Comparison of ENCODE assay signal across 19 mouse cellular contexts in genomic region chr12:117946823-117947704, GRCm38 (mm10).
DNase-seq lines count a peak whose midpoint lies in the region; ATAC-seq and TF ChIP-seq lines count a peak whose summit lies in the region.
"Had no signal": no experiment of that assay in that cellular context is flagged by ENCODE, and none has a peak within 500 bp of the region (broad histone marks: within the 10 kb centered on the region; RNA-seq: fewer than 3 reads in every experiment).

No protein-coding gene starts in this region.

- TF ChIP-seq CTCF in heart, postnatal 0 days (IDR thresholded peaks at IDR 0.05; ENCODE audit: low read depth), result no peak
- no peak for TF ChIP-seq CTCF in heart, adult 2 months (IDR thresholded peaks at IDR 0.05)

- H3K36me3 ChIP-seq in heart, postnatal 0 days (replicated peaks; ENCODE audit: control insufficient read depth, insufficient read depth, low read length), result no peaks in the 10 kb centered on the region
- H3K36me3 ChIP-seq in heart, adult 2 months (ENCODE audit: control insufficient read depth, insufficient read depth, low read length), result no peaks in the 10 kb centered on the region
- H3K36me3 ChIP-seq in liver, embryonic 12.5 days, result no peaks in the 10 kb centered on the region
- no peaks in the 10 kb centered on the region for H3K36me3 ChIP-seq in stomach, embryonic 16.5 days (ENCODE audit: control insufficient read depth, insufficient read depth, low read length)
- H3K36me3 ChIP-seq in kidney, embryonic 16.5 days (ENCODE audit: insufficient read depth, low read length), result no peaks in the 10 kb centered on the region
- no peaks in the 10 kb centered on the region for H3K36me3 ChIP-seq in forebrain, embryonic 12.5 days (replicated peaks)
- H3K36me3 ChIP-seq: embryonic facial prominence, embryonic 15.5 days; midbrain, embryonic 13.5 days had no signal

- 26% methylated on average over 5 of the region's 5 CpGs for WGBS in heart, postnatal 0 days
- 25% methylated on average over 5 of the region's 5 CpGs for WGBS in heart, adult 2 months
- 14% methylated on average over 5 of the region's 5 CpGs for WGBS in liver, embryonic 12.5 days (ENCODE audit: insufficient replicate concordance)
- 46% methylated on average over 5 of the region's 5 CpGs for WGBS in stomach, embryonic 16.5 days
- 68% methylated on average over 5 of the region's 5 CpGs for WGBS in kidney, embryonic 16.5 days
- 89% methylated on average over 5 of the region's 5 CpGs for WGBS in forebrain, embryonic 12.5 days

- no peak overlapping the region for H3K9ac ChIP-seq in heart, postnatal 0 days (replicated peaks; ENCODE audit: low read depth, low read length)
- H3K9ac ChIP-seq in heart, adult 2 months (ENCODE audit: low read depth, low read length), result no peak overlapping the region
- no peak overlapping the region for H3K9ac ChIP-seq in liver, embryonic 12.5 days
- H3K9ac ChIP-seq in stomach, embryonic 16.5 days (ENCODE audit: low read length), result no peak overlapping the region
- no peak overlapping the region for H3K9ac ChIP-seq in kidney, embryonic 16.5 days (replicated peaks; ENCODE audit: low read length)
- no peak overlapping the region for H3K9ac ChIP-seq in forebrain, embryonic 12.5 days
- H3K9ac ChIP-seq: embryonic facial prominence, embryonic 15.5 days; forebrain, embryonic 13.5 days; midbrain, embryonic 13.5 days had no signal

- no peak for TF ChIP-seq POLR2A in heart, adult 2 months (IDR thresholded peaks at IDR 0.05; ENCODE audit: insufficient read depth, low read depth, low read length)

- no peaks in the 10 kb centered on the region for H3K79me2 ChIP-seq in heart, adult 2 months (replicated peaks; ENCODE audit: control insufficient read depth, insufficient read depth, low read length)

- no peaks in the 10 kb centered on the region for H3K9me3 ChIP-seq in heart, postnatal 0 days (replicated peaks; ENCODE audit: control insufficient read depth, low read length)
- no peaks in the 10 kb centered on the region for H3K9me3 ChIP-seq in liver, embryonic 12.5 days (replicated peaks)
- H3K9me3 ChIP-seq in stomach, embryonic 16.5 days (replicated peaks; ENCODE audit: control insufficient read depth, low read length), result no peaks in the 10 kb centered on the region
- no peaks in the 10 kb centered on the region for H3K9me3 ChIP-seq in kidney, embryonic 16.5 days (ENCODE audit: low read length)
- no peaks in the 10 kb centered on the region for H3K9me3 ChIP-seq in forebrain, embryonic 12.5 days
- H3K9me3 ChIP-seq: embryonic facial prominence, embryonic 15.5 days; forebrain, embryonic 13.5 days; midbrain, embryonic 13.5 days had no signal

- intact Hi-C loops in heart, adult 2 months (cut with DNase I), result no loop called here

- H3K4me3 ChIP-seq in heart, postnatal 0 days (ENCODE audit: low read depth, low read length), result no peak overlapping the region
- H3K4me3 ChIP-seq in heart, adult 2 months, result no peak overlapping the region
- H3K4me3 ChIP-seq in liver, embryonic 12.5 days, result no peak overlapping the region
- no peak overlapping the region for H3K4me3 ChIP-seq in stomach, embryonic 16.5 days (replicated peaks; ENCODE audit: low read length)
- H3K4me3 ChIP-seq in kidney, embryonic 16.5 days (ENCODE audit: low read length), result no peak overlapping the region
- H3K4me3 ChIP-seq in forebrain, embryonic 12.5 days (replicated peaks), result no peak overlapping the region
- H3K4me3 ChIP-seq: embryonic facial prominence, embryonic 15.5 days; forebrain, embryonic 13.5 days; gastrocnemius, adult 2 months; midbrain, embryonic 13.5 days had no signal

- no peak for ATAC-seq in heart, postnatal 0 days (ENCODE audit: insufficient read depth, low read depth)
- ATAC-seq in common myeloid progenitor, adult 5-6 weeks (replicated peaks; ENCODE audit: low read depth, poor library complexity, severe bottlenecking), result peak; percentile 95
- peak; percentile 71 for ATAC-seq in liver, embryonic 12.5 days
- no peak for ATAC-seq in stomach, embryonic 16.5 days (ENCODE audit: insufficient read depth, low FRiP score)
- ATAC-seq in kidney, embryonic 16.5 days (ENCODE audit: low FRiP score, low TSS enrichment), result no peak
- ATAC-seq in forebrain, embryonic 12.5 days (ENCODE audit: low FRiP score), result no peak
- ATAC-seq: CD4-positive, CD25-positive, alpha-beta regulatory T cell, adult 4 months; forebrain, embryonic 13.5 days; hindbrain, embryonic 16.5 days; midbrain, embryonic 13.5 days; Patski had no signal

- no peak overlapping the region for H3K4me2 ChIP-seq in heart, postnatal 0 days (ENCODE audit: low read depth, low read length)
- H3K4me2 ChIP-seq in liver, embryonic 12.5 days, result no peak overlapping the region
- no peak overlapping the region for H3K4me2 ChIP-seq in stomach, embryonic 16.5 days (ENCODE audit: low read depth, low read length)
- no peak overlapping the region for H3K4me2 ChIP-seq in kidney, embryonic 16.5 days (replicated peaks; ENCODE audit: low read depth, low read length)
- no peak overlapping the region for H3K4me2 ChIP-seq in forebrain, embryonic 12.5 days
- H3K4me2 ChIP-seq: embryonic facial prominence, embryonic 15.5 days; forebrain, embryonic 13.5 days; midbrain, embryonic 13.5 days had no signal

- no peaks in the 10 kb centered on the region for H3K27me3 ChIP-seq in heart, postnatal 0 days (ENCODE audit: control insufficient read depth, insufficient read depth, low read length)
- no peaks in the 10 kb centered on the region for H3K27me3 ChIP-seq in heart, adult 2 months (ENCODE audit: control insufficient read depth, insufficient read depth, low read length)
- H3K27me3 ChIP-seq in liver, embryonic 12.5 days (replicated peaks), result no peaks in the 10 kb centered on the region
- H3K27me3 ChIP-seq in stomach, embryonic 16.5 days (ENCODE audit: control insufficient read depth, insufficient read depth, low read length), result no peaks in the 10 kb centered on the region; the same call in 1 of the 2 replicates
- no peaks in the 10 kb centered on the region for H3K27me3 ChIP-seq in kidney, embryonic 16.5 days (ENCODE audit: insufficient read depth, low read length)
- H3K27me3 ChIP-seq in forebrain, embryonic 12.5 days, result no peaks in the 10 kb centered on the region
- H3K27me3 ChIP-seq: embryonic facial prominence, embryonic 15.5 days; forebrain, embryonic 13.5 days; midbrain, embryonic 13.5 days had no signal

- no peaks in the 10 kb centered on the region for H3K4me1 ChIP-seq in heart, postnatal 0 days (ENCODE audit: control insufficient read depth, insufficient read depth)
- no peaks in the 10 kb centered on the region for H3K4me1 ChIP-seq in heart, adult 2 months (ENCODE audit: control insufficient read depth, insufficient read depth, low read length)
- peaks cover 5% of the 10 kb centered on the region; the same call in 1 of the 2 replicates for H3K4me1 ChIP-seq in liver, embryonic 12.5 days
- H3K4me1 ChIP-seq in stomach, embryonic 16.5 days (ENCODE audit: control insufficient read depth, insufficient read depth, low read length), result no peaks in the 10 kb centered on the region
- no peaks in the 10 kb centered on the region for H3K4me1 ChIP-seq in kidney, embryonic 16.5 days (ENCODE audit: insufficient read depth, low read length)
- no peaks in the 10 kb centered on the region for H3K4me1 ChIP-seq in forebrain, embryonic 12.5 days
- H3K4me1 ChIP-seq: embryonic facial prominence, embryonic 15.5 days; forebrain, embryonic 13.5 days; midbrain, embryonic 13.5 days had no signal

- H3K27ac ChIP-seq in heart, postnatal 0 days (ENCODE audit: low read depth), result no peak overlapping the region
- no peak overlapping the region for H3K27ac ChIP-seq in heart, adult 2 months
- H3K27ac ChIP-seq in liver, embryonic 12.5 days, result no peak overlapping the region
- H3K27ac ChIP-seq in stomach, embryonic 16.5 days (ENCODE audit: low read length), result peak overlapping the region; percentile 34; the same call in 1 of the 2 replicates
- H3K27ac ChIP-seq in kidney, embryonic 16.5 days (ENCODE audit: low read length), result no peak overlapping the region
- no peak overlapping the region for H3K27ac ChIP-seq in forebrain, embryonic 12.5 days
- H3K27ac ChIP-seq: embryonic facial prominence, embryonic 15.5 days; forebrain, embryonic 13.5 days; gastrocnemius, adult 2 months; midbrain, embryonic 13.5 days had no signal

- DNase-seq in heart, postnatal 0 days (ENCODE audit: low spot score), result peak; percentile 11
- no peak for DNase-seq in heart, adult 2 months
- no peak for DNase-seq in T-cell, adult 2 months (ENCODE audit: low spot score)
- DNase-seq: cerebellum, postnatal 25 days; gastrocnemius, adult 2 months; kidney, postnatal 10 days; left cerebral cortex, postnatal 4 days; right cerebral cortex, postnatal 25 days had no signal

- TF ChIP-seq EP300 in heart, postnatal 0 days (IDR thresholded peaks at IDR 0.05; ENCODE audit: low read depth), result no peak
- TF ChIP-seq EP300 in heart, adult 2 months (IDR thresholded peaks at IDR 0.05; ENCODE audit: insufficient read depth, low read depth, low read length), result no peak

Comparison
In these comparisons a context has a peak if more than half of its experiments do, and no peak if none do; other contexts are left out.
1. ATAC-seq: peak in common myeloid progenitor, adult 5-6 weeks (single experiment) and liver, embryonic 12.5 days (single experiment); none in heart, postnatal 0 days (single experiment), stomach, embryonic 16.5 days (single experiment), kidney, embryonic 16.5 days (single experiment) and forebrain, embryonic 12.5 days (single experiment).